Mouse (Mus musculus) cortical plate, adult 2 months (tissue): Measurements from ENCODE around the gene Nr4a1.

Experiments
- CTCF ChIP-seq: fragments of 200-500 bp; IDR thresholded peaks from 2 replicates; pipeline ENCODE4 v1.5.1; 2011; ENCODE audit warnings: mild to moderate bottlenecking, control low read depth, low read length; ENCODE audit not compliant: insufficient read depth; ENCODE audit errors: extremely low read depth
- POLR2A ChIP-seq: fragments of 200-500 bp; IDR thresholded peaks from 2 replicates; pipeline ENCODE4 v1.6.1; 2011; ENCODE audit warnings: mild to moderate bottlenecking, low read length, control low read depth; ENCODE audit not compliant: insufficient read depth; ENCODE audit errors: extremely low read depth

GRCm38 (mm10) chr15:101322640-101323039, 68.6 kb downstream of the Nr4a1 start:
- TF ChIP-seq CTCF (no peak), POLR2A (no peak)
